Mouse (Mus musculus) adrenal gland, adult (tissue): Measurements from ENCODE around the gene Gripap1.
"Not testable (repeated sequence)": the region's sequence is repeated elsewhere in the genome, so short reads cannot be mapped to it uniquely, and the experiment has no call there.

Experiments
- DNase-seq, 2 experiments: peaks; one replicate each; pipeline ENCODE4 v3.0.0; 2022 to 2023; ENCODE audit warnings: low spot score in 1 of 2; ENCODE audit not compliant: inconsistent age in 2 of 2

The Gripap1 gene

DNA sequence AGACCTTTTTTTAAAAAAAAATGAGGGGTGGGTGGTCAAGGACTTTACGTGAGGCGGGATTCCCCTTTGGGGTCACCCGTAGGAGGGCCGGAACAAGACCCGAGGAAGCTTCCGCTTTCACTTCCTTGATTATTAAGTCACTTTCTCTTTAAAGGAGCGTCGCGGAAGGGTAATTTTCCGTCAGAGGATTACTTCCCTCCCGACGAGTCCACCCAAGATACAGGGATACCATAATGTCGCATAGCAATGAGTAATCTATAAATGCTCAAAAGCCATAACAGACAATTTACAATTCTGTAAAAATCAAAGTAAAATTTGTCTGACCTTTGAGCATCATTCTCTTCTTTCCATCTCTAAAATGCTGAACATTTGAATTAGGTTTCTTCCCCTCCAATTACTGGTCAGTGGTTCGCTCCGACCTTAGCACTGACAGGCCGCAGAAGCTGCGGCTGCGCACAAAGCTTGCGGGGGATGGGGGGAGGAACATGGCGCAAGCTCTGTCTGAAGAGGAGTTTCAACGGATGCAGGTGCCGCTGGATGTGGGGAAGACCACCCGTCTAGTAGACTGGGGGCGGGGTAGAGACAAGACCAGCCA lies at the start of gene Gripap1:
Gene Gripap1 (plus strand): TSS at position 224 of the 595 bp plus-strand sequence.
- DNase-seq = peak; percentile 76 to 92

DNA sequence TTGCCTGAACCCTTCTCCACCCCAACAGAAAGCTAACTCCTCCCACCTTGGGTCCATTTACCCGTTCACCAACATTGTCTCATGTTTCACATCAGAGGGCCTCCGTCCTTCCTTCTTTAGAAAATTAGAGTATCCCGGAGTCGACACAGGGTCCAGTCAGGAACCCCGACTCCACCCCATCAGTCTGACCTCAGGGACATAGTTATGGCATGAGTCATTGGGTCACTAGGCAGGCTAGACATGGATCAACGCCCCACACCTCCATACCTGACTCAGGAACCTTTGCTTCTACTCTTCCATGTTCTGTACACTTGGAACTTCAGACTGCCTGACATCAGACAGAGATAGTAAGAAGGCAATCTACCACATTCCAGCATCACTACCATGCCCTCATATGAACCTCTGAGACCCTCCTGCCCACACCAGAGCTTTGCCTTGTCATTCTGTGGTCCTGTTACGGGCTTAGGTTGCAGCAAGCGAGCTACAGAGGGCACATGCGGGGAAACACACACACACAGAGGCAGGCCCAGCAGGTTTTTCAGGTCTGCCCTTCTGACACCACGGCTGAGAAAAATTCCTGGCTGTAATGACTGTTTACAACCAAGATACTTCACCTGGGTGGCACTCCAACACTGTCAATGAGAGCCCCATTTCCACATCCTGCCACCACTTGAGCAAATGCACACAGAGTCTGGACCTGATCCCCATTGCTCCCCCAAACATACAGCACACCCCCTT lies 49.3 kb upstream of the Gripap1 start:
- no peak for DNase-seq

DNA sequence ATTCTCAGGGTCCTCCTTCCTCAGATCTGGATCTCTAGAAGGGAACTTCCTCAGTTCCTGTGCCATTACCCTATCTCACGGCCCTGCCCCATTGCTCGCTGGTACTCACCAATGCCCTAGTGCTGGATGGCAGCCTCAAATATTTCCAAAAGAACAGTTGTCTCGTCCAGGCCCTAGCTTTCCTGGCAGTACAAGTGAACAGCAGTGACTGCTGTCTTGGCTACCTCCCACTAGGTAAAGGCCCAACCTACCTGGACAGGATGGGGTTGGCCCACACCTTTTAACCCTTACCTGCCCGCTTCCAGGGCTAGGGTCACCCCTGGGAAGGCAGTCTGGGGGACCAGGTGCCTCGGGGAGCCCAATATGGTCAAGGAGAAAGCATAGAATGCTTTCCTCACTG lies 48.5 kb upstream of the Gripap1 start:
- DNase-seq = no peak

DNA sequence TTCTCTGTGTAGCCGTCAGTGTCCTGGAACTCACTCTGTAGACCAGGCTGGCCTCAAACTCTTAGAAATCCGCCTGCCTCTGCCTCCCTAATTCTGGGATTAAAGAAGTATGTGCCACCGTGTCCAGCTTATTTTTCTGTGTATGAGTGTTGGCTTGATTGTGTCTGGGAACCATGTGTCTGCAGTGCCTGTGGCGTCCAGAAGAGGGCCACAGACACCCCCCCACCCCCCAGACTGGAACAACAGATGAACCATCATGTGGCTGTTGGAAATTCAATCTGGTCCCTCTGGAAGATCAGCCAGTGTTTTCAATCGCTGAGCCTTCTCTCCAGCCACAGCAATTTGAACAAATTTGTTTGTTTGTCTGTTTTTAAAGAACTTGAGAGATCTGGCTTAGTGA lies 46.1 kb upstream of the Gripap1 start:
- no peak for DNase-seq

DNA sequence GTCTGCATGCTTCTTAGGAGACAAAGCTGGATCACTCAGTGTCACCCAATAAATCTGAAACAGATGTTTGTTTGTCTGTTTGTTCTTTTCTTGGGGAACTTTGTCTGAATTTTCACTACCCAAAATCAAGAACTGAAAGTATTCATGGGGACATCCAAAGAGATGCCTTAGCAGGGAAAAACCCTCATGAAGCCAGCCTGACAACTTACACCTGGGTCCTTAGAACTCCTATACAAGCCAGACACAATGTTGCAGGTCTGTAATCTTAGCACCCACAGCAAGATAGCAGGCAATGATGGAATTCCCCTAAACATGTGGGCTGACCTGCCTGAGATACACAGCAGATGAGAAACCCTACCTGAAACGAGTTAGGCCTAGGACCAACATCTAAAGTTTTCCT lies 44.6 kb upstream of the Gripap1 start:
- no peak for DNase-seq

DNA sequence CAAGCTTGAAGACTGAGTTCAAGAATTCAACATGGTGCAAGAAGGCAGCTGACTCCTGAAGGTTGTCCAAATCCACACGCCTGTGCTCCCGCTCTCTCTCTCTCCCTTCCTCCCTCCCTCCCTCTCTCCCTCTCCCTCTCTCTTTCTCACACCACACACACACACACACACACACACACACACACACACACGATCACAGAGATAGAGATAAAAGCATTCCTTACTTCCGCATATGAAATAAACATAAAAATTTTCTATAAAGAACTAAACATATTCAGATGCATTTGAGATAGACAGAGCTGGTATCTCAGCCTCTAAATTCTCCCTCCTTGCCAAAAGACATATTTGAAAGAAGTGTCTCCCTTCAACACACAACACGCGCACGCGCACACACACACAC lies 44.1 kb upstream of the Gripap1 start:
- DNase-seq = no peak

DNA sequence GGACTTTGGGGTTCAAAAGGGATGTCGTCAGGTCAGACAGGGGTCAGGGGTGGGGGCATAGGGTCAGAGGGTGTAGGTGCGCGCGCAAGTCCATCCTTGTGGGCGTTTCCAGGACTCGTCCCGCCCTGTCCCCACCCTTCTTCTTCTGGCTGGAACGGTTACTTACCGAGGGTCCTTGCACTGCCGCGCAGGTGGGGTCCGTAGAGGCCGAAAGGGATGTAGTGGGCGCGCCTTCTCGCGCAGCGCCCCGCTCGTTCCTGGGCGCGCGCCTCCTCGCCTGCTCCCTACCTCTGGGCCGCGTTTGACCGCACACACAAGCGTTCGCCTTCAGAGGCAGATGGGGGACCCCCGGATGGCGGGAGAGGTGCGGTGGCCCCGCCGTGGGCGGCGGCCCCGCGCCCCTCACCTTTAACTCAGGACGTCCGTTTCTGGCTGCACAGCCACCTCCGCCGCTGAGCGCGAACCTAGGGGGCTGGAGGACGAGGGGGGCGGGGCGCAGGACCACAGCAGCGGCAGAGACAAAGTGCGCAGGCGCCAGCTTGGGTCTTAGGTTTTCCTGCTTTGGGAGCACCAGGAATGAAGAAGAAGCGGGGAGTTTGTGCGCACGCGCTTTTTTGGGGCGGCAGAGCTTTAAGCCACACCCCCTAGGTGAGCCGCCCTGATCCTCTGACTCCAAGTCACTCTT lies 39.0 kb upstream of the Gripap1 start, which contains the start of gene Ccdc120:
Gene Ccdc120 (minus strand): TSS at position 474 of the 685 bp plus-strand sequence.
- peak; percentile 75 to 85 for DNase-seq

DNA sequence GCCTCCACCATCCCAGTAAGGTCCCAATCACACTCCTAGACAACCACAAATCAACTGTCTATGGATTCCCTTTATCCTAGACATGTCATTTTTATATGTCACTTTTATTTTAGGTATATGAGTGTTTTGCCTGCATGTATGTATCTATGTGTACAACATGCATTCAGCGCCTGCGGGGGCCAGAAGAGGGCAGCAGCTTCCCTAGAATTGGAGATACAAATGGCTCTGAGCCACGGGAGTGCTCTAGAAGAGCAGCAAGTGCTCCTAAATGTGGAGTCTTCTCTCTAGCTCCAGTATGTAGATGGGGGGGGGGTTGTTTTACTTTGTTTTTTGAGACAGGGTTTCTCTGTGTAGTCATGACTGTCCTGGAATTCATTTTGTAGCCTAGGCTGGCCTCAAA lies 35.9 kb upstream of the Gripap1 start:
- not testable (repeated sequence) for DNase-seq

DNA sequence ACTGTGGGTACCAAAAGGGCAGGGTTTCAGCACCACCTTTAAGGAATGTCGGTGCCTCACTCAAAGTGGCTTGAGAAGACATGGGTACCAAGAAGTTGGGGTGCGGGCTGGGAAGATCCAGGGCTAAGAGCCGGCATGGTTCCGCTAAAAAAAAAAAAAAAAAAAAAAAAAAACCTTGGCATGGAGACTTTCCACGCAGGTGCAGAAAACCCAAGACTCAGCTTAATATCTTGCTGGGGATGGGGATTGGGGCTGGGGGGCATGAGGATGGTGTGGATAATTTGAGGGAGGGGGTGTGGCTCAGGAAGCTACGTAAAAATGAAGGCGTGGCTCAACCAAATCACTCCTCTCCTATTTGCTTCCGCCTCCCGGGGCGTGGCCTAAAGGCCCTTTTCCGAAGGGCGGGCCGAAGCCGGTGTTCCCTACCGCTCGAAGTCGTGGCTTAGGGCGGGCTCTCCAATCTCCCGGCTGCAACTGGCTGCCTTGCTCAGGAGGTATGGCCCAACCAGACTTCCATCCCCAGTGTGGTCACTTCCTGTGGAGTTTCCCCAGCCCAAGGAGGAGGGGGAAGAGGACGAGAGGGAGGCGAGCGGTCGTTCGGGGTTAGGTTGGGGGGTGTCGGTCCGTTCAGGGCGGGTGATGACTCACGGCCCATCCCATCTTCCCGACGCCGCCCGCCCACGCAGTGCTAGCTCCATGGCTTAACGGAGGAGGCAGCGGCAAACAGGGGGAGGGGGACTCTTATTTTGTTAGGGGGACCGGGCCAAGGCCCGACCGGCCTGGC lies 27.2 kb upstream of the Gripap1 start, which contains the start of gene Tfe3:
Gene Tfe3 (plus strand): TSS at position 424 of the 784 bp plus-strand sequence.
- DNase-seq = peak; percentile 95

DNA sequence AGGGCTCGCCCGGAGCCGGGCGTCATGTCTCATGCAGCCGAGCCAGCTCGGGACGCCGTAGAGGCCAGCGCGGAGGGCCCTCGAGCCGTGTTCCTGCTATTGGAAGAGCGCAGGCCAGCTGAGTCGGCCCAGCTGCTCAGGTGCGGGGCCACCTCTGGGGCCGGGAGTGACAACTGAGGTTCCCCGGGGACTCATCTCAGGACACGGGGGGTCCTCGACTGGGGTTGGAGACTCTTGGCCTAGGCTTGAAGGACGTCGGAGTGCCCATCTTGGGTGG lies 26.7 kb upstream of the Gripap1 start:
- no peak for DNase-seq

DNA sequence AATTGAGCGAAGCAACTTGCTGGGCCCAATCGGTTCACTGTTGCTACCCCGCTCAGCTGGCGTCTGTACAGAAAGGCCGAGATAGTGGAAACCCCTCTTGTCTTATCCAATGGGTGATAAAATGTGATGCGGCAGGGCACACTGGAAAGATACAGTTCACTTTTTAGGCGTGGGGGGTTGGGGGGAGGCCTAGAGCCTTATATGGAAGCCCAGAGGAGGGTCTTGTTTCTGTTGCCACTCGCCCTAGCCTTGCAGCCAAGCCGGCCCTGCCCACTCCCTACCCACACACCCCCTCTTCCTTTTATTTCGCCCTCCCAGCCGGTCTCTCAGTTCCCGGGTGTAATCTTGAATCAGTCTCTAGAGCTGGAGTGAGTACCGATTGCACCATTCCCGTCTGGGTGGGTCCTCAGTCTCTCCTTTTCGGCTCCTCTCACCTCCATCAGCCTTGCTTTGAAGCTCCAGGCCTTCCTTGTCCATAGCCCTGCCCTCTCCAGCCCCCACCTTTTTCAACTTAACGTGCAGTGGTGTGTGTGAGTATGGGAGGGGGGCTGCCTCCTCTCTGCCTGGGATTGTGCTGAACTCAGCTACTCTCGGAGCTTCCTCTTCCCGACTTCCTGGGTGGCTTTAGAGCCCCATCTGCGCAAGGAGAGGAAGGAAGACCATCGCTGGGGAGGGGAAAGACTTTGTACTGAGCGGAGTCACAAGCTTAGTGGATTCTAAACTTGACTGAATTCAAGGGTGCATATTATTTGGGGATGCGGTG lies 25.8 kb upstream of the Gripap1 start:
- DNase-seq = peak; percentile 48 to 76

DNA sequence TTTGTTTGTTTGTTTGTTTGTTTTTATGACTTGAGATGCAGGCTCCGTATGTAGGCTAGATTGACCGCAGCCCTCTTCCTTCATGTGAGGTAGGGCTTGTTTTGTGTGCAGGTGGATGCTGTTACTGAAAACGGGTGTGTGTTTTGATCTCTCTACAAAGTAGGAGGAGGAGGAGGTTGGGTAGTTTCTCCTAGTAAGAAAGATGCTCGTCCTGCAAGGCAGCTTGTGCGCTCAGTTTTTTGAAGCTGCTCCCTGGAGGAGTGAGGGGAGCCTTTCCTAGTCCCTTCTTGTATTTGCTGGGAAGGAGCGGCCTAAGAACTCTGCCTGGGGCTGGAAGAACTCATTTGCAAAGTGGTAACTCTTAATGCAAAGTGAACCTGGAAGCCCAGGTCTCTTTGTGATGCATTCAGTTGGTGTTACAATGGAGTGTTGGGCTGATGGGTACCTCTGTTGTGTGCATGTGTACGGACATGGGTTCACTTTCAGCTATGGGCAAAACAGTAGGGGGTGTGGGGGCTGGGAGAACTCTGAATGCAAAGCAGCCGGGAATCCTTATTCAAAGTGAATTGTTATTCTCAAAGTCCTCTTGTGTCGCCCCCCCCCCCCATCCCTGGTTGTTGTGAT lies 24.8 kb upstream of the Gripap1 start:
- DNase-seq = no peak

DNA sequence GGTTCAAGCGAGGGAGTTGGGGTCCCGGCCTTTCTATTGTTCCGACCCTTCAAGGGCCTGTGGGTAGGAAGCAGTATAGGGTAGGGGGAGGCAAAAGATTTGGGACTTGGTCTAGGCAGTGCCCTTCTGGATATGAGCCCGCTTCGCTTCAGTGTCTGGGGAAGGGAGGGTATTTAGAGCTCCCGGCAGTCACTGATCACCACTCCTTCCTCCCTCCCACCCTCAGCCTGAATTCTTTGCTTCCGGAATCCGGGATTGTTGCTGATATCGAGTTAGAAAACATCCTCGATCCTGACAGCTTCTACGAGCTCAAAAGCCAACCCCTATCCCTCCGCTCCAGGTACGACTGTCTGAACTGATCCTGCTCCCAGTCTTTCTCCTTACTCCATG lies 24.3 kb upstream of the Gripap1 start:
- no peak for DNase-seq

DNA sequence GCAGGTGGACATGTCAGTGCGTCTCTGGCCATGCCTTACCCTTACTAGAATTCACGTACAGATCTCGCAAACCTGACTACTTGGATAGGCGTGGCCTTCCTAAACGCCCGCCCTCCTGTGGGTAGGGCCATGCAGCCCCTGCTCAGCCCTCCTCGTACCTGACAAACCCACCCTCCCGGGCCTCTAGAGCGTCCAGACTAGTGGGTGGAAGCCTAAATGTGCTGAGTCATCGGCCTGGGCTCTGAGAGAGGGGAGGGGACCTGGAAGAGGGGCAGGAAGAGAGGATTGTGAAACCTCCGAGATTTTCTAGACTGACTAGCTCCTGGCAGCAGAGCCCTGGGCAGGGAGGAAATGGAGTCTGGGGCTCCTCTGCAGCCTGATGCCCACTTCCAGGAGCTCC lies 23.8 kb upstream of the Gripap1 start:
- DNase-seq = peak; percentile 66 to 86

DNA sequence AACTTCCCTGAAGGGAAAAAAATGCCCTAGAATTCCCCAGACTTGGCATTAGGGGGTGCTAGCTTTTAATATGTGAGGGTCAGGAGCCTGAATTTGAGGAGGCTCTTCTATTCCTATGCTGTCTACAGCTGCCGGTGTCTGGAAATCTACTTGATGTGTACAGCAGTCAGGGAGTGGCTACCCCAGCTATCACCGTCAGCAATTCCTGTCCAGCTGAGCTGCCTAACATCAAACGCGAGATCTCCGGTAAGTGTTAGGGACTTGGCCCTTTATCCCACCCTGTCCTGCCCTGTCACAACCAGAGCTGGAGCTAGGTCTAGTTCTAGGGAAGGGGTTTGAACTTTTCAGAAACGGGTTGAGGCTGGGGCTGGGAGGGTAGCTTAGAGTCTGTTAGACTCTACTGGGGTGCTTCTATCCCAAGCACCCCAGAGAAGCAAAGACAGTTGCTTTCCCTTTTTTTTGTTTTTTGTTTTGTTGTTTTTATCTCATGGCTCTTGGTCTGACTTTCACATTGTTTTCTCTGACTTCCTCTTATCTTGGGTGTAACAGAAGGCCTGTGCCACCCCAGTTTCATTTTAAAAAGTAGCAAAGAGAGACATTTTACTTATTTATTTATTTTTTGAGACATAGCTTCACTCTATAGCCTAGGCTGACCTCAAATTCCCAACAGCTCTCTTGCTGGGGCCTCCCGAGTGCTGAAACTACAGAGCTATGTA lies 20.1 kb upstream of the Gripap1 start:
- no peak for DNase-seq

DNA sequence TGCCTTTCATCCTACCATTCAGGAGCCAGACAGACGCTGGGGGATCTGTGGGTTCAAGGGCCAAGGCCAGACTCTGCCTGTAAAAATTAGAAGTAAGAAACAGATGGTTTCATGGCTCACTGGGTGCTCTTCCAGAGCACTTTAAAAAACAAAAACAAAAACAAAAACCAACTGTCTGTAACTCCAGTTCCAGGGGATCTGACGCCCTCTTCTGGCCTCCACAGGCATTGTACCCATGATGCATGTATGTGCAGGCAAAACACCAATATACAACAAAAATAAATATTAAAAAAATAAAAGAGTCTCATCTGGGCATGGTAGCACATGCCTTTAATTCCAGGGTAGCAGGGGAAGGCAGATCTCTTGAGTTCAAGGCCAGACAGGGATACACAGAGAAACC lies 16.8 kb upstream of the Gripap1 start:
- peak in 1 of 2 experiments; percentile 36 for DNase-seq

DNA sequence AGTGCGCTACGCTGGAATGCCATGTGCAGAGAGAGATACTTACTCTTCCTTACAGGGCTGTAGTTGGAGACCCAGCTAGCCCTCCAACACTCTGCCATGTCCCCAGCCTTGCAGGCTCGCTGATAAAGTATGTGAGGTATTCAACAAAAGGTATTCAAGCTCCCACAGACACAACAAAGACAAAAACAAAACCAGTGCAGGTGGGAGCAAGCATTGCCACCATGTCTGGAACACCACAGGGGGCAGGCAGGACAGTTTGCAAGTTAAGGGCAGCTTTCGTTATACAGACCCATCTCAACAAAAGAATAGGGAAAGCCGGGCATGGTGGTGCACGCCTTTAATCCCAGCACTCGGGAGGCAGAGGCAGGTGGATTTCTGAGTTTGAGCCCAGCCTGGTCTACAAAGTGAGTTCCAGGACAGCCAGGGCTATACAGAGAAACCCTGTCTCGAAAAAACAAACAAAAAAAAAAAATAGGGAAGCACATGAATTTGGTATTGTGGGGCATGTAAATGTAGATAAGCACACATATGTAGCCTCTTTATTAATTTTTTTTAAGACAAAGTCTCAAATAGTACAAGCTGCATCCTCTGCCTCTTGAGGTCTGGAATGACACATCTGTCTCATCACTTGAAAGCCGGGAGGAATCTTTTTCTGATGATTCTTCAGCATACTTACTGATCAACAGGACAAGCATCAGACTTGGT lies 13.9 kb upstream of the Gripap1 start:
- no peak for DNase-seq

DNA sequence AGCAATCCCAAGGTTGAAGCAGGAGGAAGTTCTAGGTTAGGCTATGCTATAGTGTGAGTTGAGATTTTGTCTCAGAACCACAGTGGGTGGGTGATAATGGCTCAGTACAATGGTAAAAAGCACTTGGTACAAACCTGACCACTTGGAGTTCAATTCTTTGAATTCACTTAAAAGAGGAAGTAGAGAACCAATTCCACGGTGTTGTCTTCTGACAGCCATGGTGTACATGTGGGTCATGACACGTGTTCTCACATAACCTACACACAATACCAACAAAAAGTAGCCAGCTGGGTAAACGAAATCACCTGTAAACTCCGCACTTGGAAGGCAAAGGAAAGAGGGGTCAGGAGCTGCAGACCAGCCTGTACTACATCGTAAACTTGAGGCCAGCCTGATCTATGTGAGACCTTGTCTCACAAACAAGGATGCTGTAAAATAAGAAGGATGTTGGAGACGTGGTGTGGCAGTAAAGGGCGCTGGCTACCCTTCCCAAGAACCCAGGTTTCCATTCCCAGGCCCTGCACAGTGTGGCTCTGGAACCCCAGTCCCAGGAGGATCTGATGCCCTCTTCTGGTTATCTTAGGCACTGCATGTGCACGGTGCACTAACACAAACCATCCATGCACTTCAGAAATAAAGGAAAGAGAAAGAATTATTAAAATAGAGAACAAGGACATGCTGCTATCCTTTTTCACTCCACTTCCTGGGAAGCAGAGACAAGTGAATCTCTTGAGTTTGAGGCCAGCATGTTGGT lies 13.1 kb upstream of the Gripap1 start:
- DNase-seq = peak; percentile 44 to 80
